Mouse (Mus musculus) ES-E14 (cell line): ENCODE measurements around the gene Tmem246.

Experiments used
- HCFC1 ChIP-seq: IDR thresholded peaks from 2 replicates; pipeline ENCODE4 v1.6.1; 2012; ENCODE audit warnings: low read length, inconsistent platforms, borderline replicate concordance; ENCODE audit not compliant: insufficient read depth
- MAFK ChIP-seq: IDR thresholded peaks from 2 replicates; pipeline ENCODE4 v1.6.1; 2014; ENCODE audit warnings: mild to moderate bottlenecking, low read depth, low read length, inconsistent platforms; ENCODE audit not compliant: insufficient read depth
- ZNF384 ChIP-seq: IDR thresholded peaks from 2 replicates; pipeline ENCODE4 v1.6.1; 2012; ENCODE audit warnings: low read depth, low read length, inconsistent platforms

- TF ChIP-seq ZNF384, result no peak
- TF ChIP-seq MAFK, result no peak
- TF ChIP-seq HCFC1, result no peak
Observed at GRCm38 (mm10) chr4:49553380-49553779, 44.3 kb downstream of the Tmem246 start.
